Mouse (Mus musculus) liver, adult 2 months (tissue): Measurements from ENCODE around the gene Hoxa13. TPM values are rescaled to one million over a fixed set of nuclear protein-coding genes. Genes with fewer than 3 reads are reported as not detected.

ENCODE experiments used
- DNase-seq: peaks from one replicate; pipeline ENCODE4 v3.0.0-alpha.2; 2011; ENCODE audit warnings: low read depth, low spot score; ENCODE audit errors: extremely low read depth
- H3K27ac ChIP-seq: fragments of 200-500 bp; replicated peaks from 2 replicates; pipeline ENCODE4 v1.5.1; 2012; ENCODE audit warnings: low read depth, mild to moderate bottlenecking, control low read depth, inconsistent platforms, low read length; ENCODE audit not compliant: insufficient read depth
- H3K27me3 ChIP-seq: fragments of 200-500 bp; 2 replicates; pipeline ENCODE4 v1.6.1; 2012; ENCODE audit warnings: mild to moderate bottlenecking, moderate library complexity, low read length, inconsistent platforms; ENCODE audit not compliant: control insufficient read depth, insufficient read depth
- H3K36me3 ChIP-seq: fragments of 200-500 bp; 2 replicates; pipeline ENCODE4 v1.6.1; 2012; ENCODE audit warnings: low read length, inconsistent platforms; ENCODE audit not compliant: control insufficient read depth, insufficient read depth
- H3K4me1 ChIP-seq: fragments of 200-500 bp; 2 replicates; pipeline ENCODE4 v1.6.1; 2011; ENCODE audit warnings: low read length; ENCODE audit not compliant: control insufficient read depth, insufficient read depth
- H3K4me3 ChIP-seq: fragments of 200-500 bp; 2 replicates; pipeline ENCODE4 v1.5.1; 2011; ENCODE audit warnings: low read depth, mild to moderate bottlenecking, control low read depth, low read length, moderate library complexity; ENCODE audit not compliant: insufficient read depth
- H3K79me2 ChIP-seq: fragments of 200-500 bp; 2 replicates; pipeline ENCODE4 v1.6.1; 2012; ENCODE audit warnings: inconsistent platforms, mild to moderate bottlenecking, low read length, moderate library complexity; ENCODE audit not compliant: control insufficient read depth, insufficient read depth
- H3K9ac ChIP-seq: fragments of 200-500 bp; 2 replicates; pipeline ENCODE4 v1.6.1; 2012; ENCODE audit warnings: low read depth, mild to moderate bottlenecking, control low read depth, inconsistent platforms, low read length
- CTCF ChIP-seq: fragments of 200-500 bp; IDR thresholded peaks from 2 replicates; pipeline ENCODE4 v1.5.1; 2011; ENCODE audit warnings: low read depth, low read length, control low read depth
- POLR2A ChIP-seq: fragments of 200-500 bp; IDR thresholded peaks from 2 replicates; pipeline ENCODE4 v1.6.1; 2011; ENCODE audit warnings: low read length, control low read depth; ENCODE audit not compliant: insufficient read depth; ENCODE audit errors: extremely low read depth
- WGBS: fragments of 180-500 bp; shearing (Covaris S2); methylation state at CpG from one replicate; pipeline ENCODE4 v1.1.7; 2018; 5-methylcytosine and 5-hydroxymethylcytosine counted together
- polyA plus RNA-seq: library from polyadenylated mRNA; depleted of rRNA; stranded (reverse); fragments of >200 nt; gene quantifications from 2 replicates; pipeline ENCODE4 v1.2.3, GENCODE M21; 2012
- total RNA-seq: library from RNA; depleted of rRNA; stranded (reverse); fragments of >200 nt; gene quantifications from 2 replicates; pipeline ENCODE4 v1.2.3, GENCODE M21; 2014

The Hoxa13 gene
- total and polyA plus RNA-seq, 2 experiments, result not detected

GRCm38 (mm10) chr6:52281084-52281483 is 20.4 kb upstream of the Hoxa13 start:
- H3K79me2 ChIP-seq, result no peaks in the 10 kb centered on the region
- H3K27me3 ChIP-seq, result peaks cover 3% of the 10 kb centered on the region; the same call in 1 of the 2 replicates
- no peaks in the 10 kb centered on the region for H3K36me3 ChIP-seq
- DNase-seq, result no peak
- no peak overlapping the region for H3K9ac ChIP-seq
- no peak overlapping the region for H3K4me3 ChIP-seq
- H3K27ac ChIP-seq, result no peak overlapping the region
- no peaks in the 10 kb centered on the region for H3K4me1 ChIP-seq
- TF ChIP-seq CTCF (no peak), POLR2A (no peak)
- 65% methylated on average over 12 of the region's 12 CpGs for WGBS

DNA sequence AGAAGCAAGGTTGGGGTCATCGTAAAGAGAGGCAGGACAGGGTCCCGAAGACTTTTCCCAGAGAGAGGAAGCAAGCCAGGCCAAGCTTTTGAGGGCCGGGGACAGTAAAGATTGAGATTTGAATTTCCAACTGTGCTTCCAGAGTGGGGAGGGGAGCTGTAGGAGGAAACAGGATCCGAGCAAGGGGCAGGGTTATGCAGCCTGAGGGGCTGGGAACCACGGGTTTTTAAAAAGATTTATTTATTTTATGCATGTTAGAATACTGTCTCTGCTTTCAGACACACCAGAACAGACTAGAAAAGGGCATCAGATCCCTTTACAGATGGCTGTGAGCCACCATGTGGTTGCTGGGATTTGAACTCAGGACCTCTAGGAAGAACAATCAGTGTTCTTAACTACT is 16.2 kb upstream of the Hoxa13 start:
- Histone ChIP-seq H3K36me3 (no peaks in the 10 kb centered on the region), H3K79me2 (no peaks in the 10 kb centered on the region), H3K27ac (no peak overlapping the region), H3K4me3 (no peak overlapping the region), H3K27me3 (peaks cover 17% of the 10 kb centered on the region; the same call in 1 of the 2 replicates), H3K9ac (no peak overlapping the region), H3K4me1 (no peaks in the 10 kb centered on the region)
- no peak for TF ChIP-seq CTCF
- no peak for TF ChIP-seq POLR2A
- WGBS, result 23% methylated on average over 5 of the region's 5 CpGs
- no peak for DNase-seq

DNA sequence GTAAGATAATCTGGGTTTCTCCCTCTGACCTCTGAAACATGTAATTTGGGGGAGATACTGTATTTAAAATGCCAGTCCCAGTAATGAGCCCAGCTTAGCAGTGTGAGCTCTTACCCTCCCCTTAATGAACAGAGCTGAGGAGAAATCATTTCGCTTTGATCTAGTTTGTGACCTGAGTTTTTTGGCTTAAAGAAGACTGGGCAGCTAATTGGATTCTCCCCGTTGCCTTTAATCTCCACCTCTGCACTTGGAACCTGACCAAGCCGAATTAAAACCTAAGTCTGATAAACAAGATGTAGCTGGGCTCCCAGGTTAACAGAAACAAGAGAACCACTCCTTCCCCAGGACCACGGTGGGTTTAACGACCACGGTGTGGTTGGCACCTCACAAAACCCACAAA is 15.7 kb upstream of the Hoxa13 start:
- 8% methylated on average over 6 of the region's 6 CpGs for WGBS
- DNase-seq, result no peak
- H3K4me3 ChIP-seq, result no peak overlapping the region

DNA sequence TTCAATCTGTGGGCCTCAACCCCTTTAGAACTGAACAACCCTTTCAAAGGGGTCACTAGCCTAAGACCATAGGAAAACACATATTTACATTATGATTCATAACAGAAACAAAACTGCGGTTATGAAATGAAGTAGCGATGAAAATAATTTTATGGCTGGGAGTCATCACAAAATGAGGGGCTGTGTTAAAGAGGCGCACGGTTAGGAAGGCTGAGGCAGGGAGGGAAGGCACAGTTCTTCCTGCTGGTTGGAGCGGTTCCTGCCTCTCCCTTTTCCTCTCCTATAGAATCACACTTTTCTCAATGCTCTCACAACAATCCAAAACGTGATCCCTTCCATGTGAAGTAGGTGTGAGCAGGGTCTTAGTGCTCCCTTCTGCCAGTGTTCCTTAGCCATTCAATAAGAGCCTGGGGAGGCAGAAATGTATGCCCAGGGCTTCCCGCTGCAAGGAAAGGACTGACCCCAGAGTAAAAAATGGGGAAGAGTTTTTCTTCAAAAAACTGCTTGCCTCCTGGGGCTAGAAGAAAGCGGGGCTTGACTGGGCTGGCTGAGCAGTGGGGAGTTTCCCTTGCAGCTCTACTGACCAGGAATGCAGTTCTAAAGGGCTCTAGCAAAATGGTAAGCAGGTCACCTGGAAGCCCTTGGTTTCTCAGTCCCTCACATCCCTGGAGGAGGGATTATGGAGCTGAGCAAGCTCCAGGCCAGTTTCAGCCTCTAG is 15.0 kb upstream of the Hoxa13 start:
- Histone ChIP-seq H3K27ac (no peak overlapping the region), H3K4me1 (0 out of 2 replicates have a peak, but pooled peaks cover 3% of the 10 kb centered on the region), H3K4me3 (no peak overlapping the region), H3K27me3 (peaks cover 17% of the 10 kb centered on the region; the same call in 1 of the 2 replicates), H3K9ac (no peak overlapping the region), H3K79me2 (no peaks in the 10 kb centered on the region), H3K36me3 (no peaks in the 10 kb centered on the region)
- no peak for TF ChIP-seq CTCF
- TF ChIP-seq POLR2A, result no peak
- WGBS, result 26% methylated on average over 8 of the region's 8 CpGs
- no peak for DNase-seq

More for the DNA sequence above, 15.7 kb upstream of the Hoxa13 start:
- H3K36me3 ChIP-seq, result no peaks in the 10 kb centered on the region
- H3K79me2 ChIP-seq, result no peaks in the 10 kb centered on the region
- TF ChIP-seq POLR2A, result no peak
- TF ChIP-seq CTCF, result no peak
- no peaks in the 10 kb centered on the region for H3K4me1 ChIP-seq
- H3K27me3 ChIP-seq, result peaks cover 17% of the 10 kb centered on the region; the same call in 1 of the 2 replicates
- H3K9ac ChIP-seq, result no peak overlapping the region
- H3K27ac ChIP-seq, result no peak overlapping the region

- Histone ChIP-seq H3K36me3 (no peaks in the 10 kb centered on the region), H3K27ac (no peak overlapping the region), H3K27me3 (peaks cover 22% of the 10 kb centered on the region; the same call in 1 of the 2 replicates), H3K9ac (no peak overlapping the region), H3K4me3 (no peak overlapping the region), H3K4me1 (0 out of 2 replicates have a peak, but pooled peaks cover 4% of the 10 kb centered on the region), H3K79me2 (no peaks in the 10 kb centered on the region)
- no peak for TF ChIP-seq CTCF
- no peak for TF ChIP-seq POLR2A
- no peak for DNase-seq
- WGBS, result 18% methylated on average over 11 of the region's 11 CpGs
Measured at GRCm38 (mm10) chr6:52274576-52274975, 13.9 kb upstream of the Hoxa13 start.

DNA sequence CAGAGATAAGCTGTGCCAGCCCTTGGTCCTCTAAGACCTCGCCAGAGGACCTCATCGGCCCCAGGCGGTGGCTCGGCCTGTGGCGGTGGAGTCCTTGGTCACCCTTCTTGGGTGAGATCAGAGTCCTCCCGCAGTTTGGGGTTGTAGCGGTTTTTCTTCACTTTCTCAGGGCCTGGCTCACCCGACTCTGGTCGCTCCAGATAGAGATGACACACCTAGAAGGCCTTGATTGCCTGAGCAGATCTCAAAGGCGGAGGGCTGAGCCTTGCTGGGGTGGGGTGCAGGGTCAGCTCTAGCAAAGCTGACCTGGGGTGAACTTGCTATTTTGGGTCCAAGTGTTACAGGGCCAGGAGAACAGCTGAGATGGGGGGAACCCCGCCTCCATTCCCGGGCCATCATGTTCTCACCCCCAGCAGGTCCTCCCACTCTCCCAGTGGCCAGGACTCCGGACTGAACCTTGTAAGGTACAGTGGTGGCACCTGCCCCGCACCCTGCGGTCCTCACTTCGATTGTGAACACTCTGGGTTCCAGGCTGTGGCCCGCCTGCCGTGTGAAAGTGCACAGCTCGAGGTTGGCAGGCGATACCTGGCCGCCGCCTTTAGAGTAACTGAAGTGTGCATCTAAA is 13.1 kb upstream of the Hoxa13 start:
- Histone ChIP-seq H3K27me3 (peaks cover 24% of the 10 kb centered on the region; the same call in 1 of the 2 replicates), H3K79me2 (no peaks in the 10 kb centered on the region), H3K4me1 (0 out of 2 replicates have a peak, but pooled peaks cover 4% of the 10 kb centered on the region), H3K36me3 (no peaks in the 10 kb centered on the region), H3K4me3 (no peak overlapping the region), H3K27ac (no peak overlapping the region), H3K9ac (no peak overlapping the region)
- DNase-seq, result no peak
- WGBS, result 11% methylated on average over 22 of the region's 22 CpGs
- TF ChIP-seq CTCF (no peak), POLR2A (no peak)
